Mouse (Mus musculus): Measurements from ENCODE around the gene Hoxb9. TPM values are rescaled to one million over a fixed set of nuclear protein-coding genes. Genes with fewer than 3 reads are reported as not detected.

The Hoxb9 gene
- polyA plus RNA-seq, 1 experiment: 27.8 TPM

GRCm38 (mm10) chr11:96285771-96286738, 14.8 kb downstream of the Hoxb9 start, which contains the start of gene Hoxb7:
TSS of gene Hoxb7 (plus strand) at chr11:96286623.
- under 1% methylated on average over 43 of the region's 43 CpGs for WGBS
- peak; percentile 93 for DNase-seq
- peak within 1 kb of the TSS; percentile 76 for H3K4me3 ChIP-seq (ENCODE audit: insufficient read depth, low read depth, low read length)
- H3K36me3 ChIP-seq (ENCODE audit: control insufficient read depth, insufficient read depth, low read length): no peaks in the 10 kb centered on the region
- H3K27me3 ChIP-seq (replicated peaks; ENCODE audit: control insufficient read depth, insufficient read depth, low read length): no peaks in the 10 kb centered on the region
- peak within 1 kb of the TSS; percentile 91 for H3K27ac ChIP-seq (ENCODE audit: insufficient read depth, low read depth, low read length)
- no peak for TF ChIP-seq CTCF (conservative IDR thresholded peaks at IDR 0.05; ENCODE audit: insufficient read depth, insufficient read length, low read depth, low read length)
- peak; percentile 67 for TF ChIP-seq POLR2A (IDR thresholded peaks at IDR 0.05; ENCODE audit: low read depth, low read length)
- peaks cover 12% of the 10 kb centered on the region; the same call in 1 of the 2 replicates for H3K4me1 ChIP-seq (ENCODE audit: control insufficient read depth, insufficient read depth, low read length)

- peak; percentile 85 for DNase-seq
- H3K27ac ChIP-seq (ENCODE audit: insufficient read depth, low read depth, low read length): peak overlapping the region; percentile 91
- no peaks in the 10 kb centered on the region for H3K36me3 ChIP-seq (ENCODE audit: control insufficient read depth, insufficient read depth, low read length)
- H3K4me1 ChIP-seq (ENCODE audit: control insufficient read depth, insufficient read depth, low read length): peaks cover 14% of the 10 kb centered on the region; the same call in 1 of the 2 replicates
- under 1% methylated on average over 55 of the region's 55 CpGs for WGBS
- TF ChIP-seq CTCF (conservative IDR thresholded peaks at IDR 0.05; ENCODE audit: insufficient read depth, insufficient read length, low read depth, low read length) (no peak), POLR2A (IDR thresholded peaks at IDR 0.05; ENCODE audit: low read depth, low read length) (peak; percentile 25)
- no peaks in the 10 kb centered on the region for H3K27me3 ChIP-seq (replicated peaks; ENCODE audit: control insufficient read depth, insufficient read depth, low read length)
- H3K4me3 ChIP-seq (ENCODE audit: insufficient read depth, low read depth, low read length): peak overlapping the region; percentile 76
Observed at GRCm38 (mm10) chr11:96286739-96287385, 15.6 kb downstream of the Hoxb9 start.

- WGBS: 10% methylated on average over 9 of the region's 9 CpGs
- peak overlapping the region; percentile 76 for H3K4me3 ChIP-seq (ENCODE audit: insufficient read depth, low read depth, low read length)
- H3K27me3 ChIP-seq (replicated peaks; ENCODE audit: control insufficient read depth, insufficient read depth, low read length): no peaks in the 10 kb centered on the region
- peak overlapping the region; percentile 91 for H3K27ac ChIP-seq (ENCODE audit: insufficient read depth, low read depth, low read length)
- DNase-seq: no peak
- H3K36me3 ChIP-seq (ENCODE audit: control insufficient read depth, insufficient read depth, low read length): no peaks in the 10 kb centered on the region
- TF ChIP-seq CTCF (conservative IDR thresholded peaks at IDR 0.05; ENCODE audit: insufficient read depth, insufficient read length, low read depth, low read length): no peak
- no peak for TF ChIP-seq POLR2A (IDR thresholded peaks at IDR 0.05; ENCODE audit: low read depth, low read length)
- H3K4me1 ChIP-seq (ENCODE audit: control insufficient read depth, insufficient read depth, low read length): peaks cover 15% of the 10 kb centered on the region; the same call in 1 of the 2 replicates
Observed at GRCm38 (mm10) chr11:96287411-96287810, 16.2 kb downstream of the Hoxb9 start.

- Histone ChIP-seq H3K4me1 (ENCODE audit: control insufficient read depth, insufficient read depth, low read length) (peaks cover 15% of the 10 kb centered on the region; the same call in 1 of the 2 replicates), H3K4me3 (ENCODE audit: insufficient read depth, low read depth, low read length) (peak overlapping the region; percentile 1; the same call in 1 of the 2 replicates), H3K27me3 (replicated peaks; ENCODE audit: control insufficient read depth, insufficient read depth, low read length) (no peaks in the 10 kb centered on the region), H3K27ac (ENCODE audit: insufficient read depth, low read depth, low read length) (peak overlapping the region; percentile 91), H3K36me3 (ENCODE audit: control insufficient read depth, insufficient read depth, low read length) (no peaks in the 10 kb centered on the region)
- 56% methylated on average over 1 of the region's 1 CpGs for WGBS
- TF ChIP-seq CTCF (conservative IDR thresholded peaks at IDR 0.05; ENCODE audit: insufficient read depth, insufficient read length, low read depth, low read length) (no peak), POLR2A (IDR thresholded peaks at IDR 0.05; ENCODE audit: low read depth, low read length) (no peak)
- DNase-seq: no peak
Observed at GRCm38 (mm10) chr11:96288455-96289221, 17.4 kb downstream of the Hoxb9 start.

- Histone ChIP-seq H3K4me1 (ENCODE audit: control insufficient read depth, insufficient read depth, low read length) (peaks cover 15% of the 10 kb centered on the region; the same call in 1 of the 2 replicates), H3K4me3 (ENCODE audit: insufficient read depth, low read depth, low read length) (peak overlapping the region; percentile 16), H3K36me3 (ENCODE audit: control insufficient read depth, insufficient read depth, low read length) (no peaks in the 10 kb centered on the region), H3K27ac (ENCODE audit: insufficient read depth, low read depth, low read length) (peak overlapping the region; percentile 91), H3K27me3 (replicated peaks; ENCODE audit: control insufficient read depth, insufficient read depth, low read length) (no peaks in the 10 kb centered on the region)
- WGBS: 45% methylated on average over 21 of the region's 21 CpGs
- no peak for TF ChIP-seq CTCF (conservative IDR thresholded peaks at IDR 0.05; ENCODE audit: insufficient read depth, insufficient read length, low read depth, low read length)
- no peak for TF ChIP-seq POLR2A (IDR thresholded peaks at IDR 0.05; ENCODE audit: low read depth, low read length)
- DNase-seq: peak; percentile 58
Observed at GRCm38 (mm10) chr11:96289293-96289692, 18.0 kb downstream of the Hoxb9 start.

GRCm38 (mm10) chr11:96289837-96290236, 18.6 kb downstream of the Hoxb9 start:
- Histone ChIP-seq H3K27me3 (replicated peaks; ENCODE audit: control insufficient read depth, insufficient read depth, low read length) (no peaks in the 10 kb centered on the region), H3K4me3 (ENCODE audit: insufficient read depth, low read depth, low read length) (no peak overlapping the region)

More at GRCm38 (mm10) chr11:96289837-96290236, 18.6 kb downstream of the Hoxb9 start:
- DNase-seq: no peak
- no peak for TF ChIP-seq CTCF (conservative IDR thresholded peaks at IDR 0.05; ENCODE audit: insufficient read depth, insufficient read length, low read depth, low read length)
- no peak for TF ChIP-seq POLR2A (IDR thresholded peaks at IDR 0.05; ENCODE audit: low read depth, low read length)
- WGBS: 46% methylated on average over 6 of the region's 6 CpGs
- H3K27ac ChIP-seq (ENCODE audit: insufficient read depth, low read depth, low read length): peak overlapping the region; percentile 79
- no peaks in the 10 kb centered on the region for H3K36me3 ChIP-seq (ENCODE audit: control insufficient read depth, insufficient read depth, low read length)
- peaks cover 15% of the 10 kb centered on the region; the same call in 1 of the 2 replicates for H3K4me1 ChIP-seq (ENCODE audit: control insufficient read depth, insufficient read depth, low read length)
